Mouse (Mus musculus) myocyte (in vitro differentiated cells): ENCODE measurements around the gene Cfap99.

Source experiments
- CEBPB ChIP-seq: IDR thresholded peaks from 2 replicates; pipeline ENCODE4 v1.6.1; 2011; ENCODE audit warnings: mild to moderate bottlenecking, moderate library complexity; ENCODE audit not compliant: poor library complexity, insufficient read depth, severe bottlenecking
- E2F4 ChIP-seq: IDR thresholded peaks from one replicate; pipeline ENCODE4 v1.6.1; 2011; ENCODE audit warnings: mild to moderate bottlenecking, control low read depth, moderate library complexity; ENCODE audit not compliant: insufficient read depth
- MAX ChIP-seq: IDR thresholded peaks from one replicate; pipeline ENCODE4 v1.6.1; 2011; ENCODE audit warnings: low read depth, mild to moderate bottlenecking, control low read depth
- MYOD1 ChIP-seq, 3 experiments: IDR thresholded peaks; one replicate each; pipeline ENCODE4 v1.6.1; 2011; ENCODE audit warnings: control low read depth in 2 of 3, low read depth in 2 of 3, mild to moderate bottlenecking in 2 of 3, moderate library complexity in 1 of 3; ENCODE audit not compliant: insufficient read length in 2 of 3, control insufficient read depth in 1 of 3
- MYOG ChIP-seq, 3 experiments: IDR thresholded peaks; one replicate each; pipeline ENCODE4 v1.6.1; 2011; ENCODE audit warnings: control low read depth in 2 of 3, low read depth in 2 of 3, mild to moderate bottlenecking in 2 of 3; ENCODE audit not compliant: insufficient read length in 2 of 3, control insufficient read depth in 1 of 3, insufficient read depth in 1 of 3
- POLR2A ChIP-seq: IDR thresholded peaks from one replicate; pipeline ENCODE4 v1.6.1; 2011; ENCODE audit warnings: low read depth, mild to moderate bottlenecking, control low read depth, moderate library complexity; ENCODE audit not compliant: insufficient read length
- POLR2AphosphoS2 ChIP-seq: IDR thresholded peaks from one replicate; pipeline ENCODE4 v1.6.1; 2011; ENCODE audit warnings: low read depth, control low read depth; ENCODE audit not compliant: insufficient read length
- TCF12 ChIP-seq: IDR thresholded peaks from one replicate; pipeline ENCODE4 v1.6.1; 2011; ENCODE audit warnings: mild to moderate bottlenecking, control low read depth; ENCODE audit not compliant: poor library complexity, insufficient read depth, severe bottlenecking
- TCF3 ChIP-seq: IDR thresholded peaks from one replicate; pipeline ENCODE4 v1.6.1; 2011; ENCODE audit warnings: low read depth, control low read depth; ENCODE audit not compliant: insufficient read length
- USF1 ChIP-seq: IDR thresholded peaks from one replicate; pipeline ENCODE4 v1.6.1; 2011; ENCODE audit warnings: low read depth, mild to moderate bottlenecking, control low read depth, moderate library complexity

GRCm38 (mm10) chr5:34330136-34330535, 41.7 kb downstream of the Cfap99 start:
- TF ChIP-seq POLR2AphosphoS2 (no peak), TCF12 (no peak), POLR2A (no peak), E2F4 (no peak), MAX (no peak), MYOG (IDR thresholded peaks at IDR 0.05; ENCODE audit: control insufficient read depth in 1 of 3, insufficient read depth in 1 of 3, insufficient read length in 2 of 3, low read depth in 2 of 3) (no peak), MYOD1 (IDR thresholded peaks at IDR 0.05; ENCODE audit: control insufficient read depth in 1 of 3, insufficient read length in 2 of 3, low read depth in 2 of 3) (no peak), USF1 (no peak), CEBPB (no peak), TCF3 (no peak)
